Mouse (Mus musculus): Measurements from ENCODE around the gene Hsd11b2.

The Hsd11b2 gene

DNA sequence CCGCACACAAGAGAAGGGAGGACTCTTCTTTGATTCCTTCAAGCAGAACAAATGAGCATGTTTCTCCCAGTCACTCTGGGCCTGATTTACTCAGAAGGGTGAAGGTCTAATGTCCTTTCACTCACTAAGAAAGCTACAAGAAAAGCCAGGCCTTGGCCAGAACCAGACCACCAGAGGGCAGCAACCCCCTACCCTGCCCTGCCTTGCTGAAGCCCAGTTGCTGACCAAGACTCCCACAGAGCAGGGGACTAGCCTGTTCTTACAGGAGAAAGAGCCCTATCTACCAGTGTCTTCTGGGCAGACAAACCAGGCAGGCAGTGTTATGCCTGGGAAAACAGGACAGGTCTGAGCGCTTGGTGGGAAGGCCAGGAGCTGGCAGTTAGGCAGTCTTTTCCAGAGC is 34.2 kb upstream of the Hsd11b2 start:
- DNase-seq (ENCODE audit: low read depth), result no peak

DNA sequence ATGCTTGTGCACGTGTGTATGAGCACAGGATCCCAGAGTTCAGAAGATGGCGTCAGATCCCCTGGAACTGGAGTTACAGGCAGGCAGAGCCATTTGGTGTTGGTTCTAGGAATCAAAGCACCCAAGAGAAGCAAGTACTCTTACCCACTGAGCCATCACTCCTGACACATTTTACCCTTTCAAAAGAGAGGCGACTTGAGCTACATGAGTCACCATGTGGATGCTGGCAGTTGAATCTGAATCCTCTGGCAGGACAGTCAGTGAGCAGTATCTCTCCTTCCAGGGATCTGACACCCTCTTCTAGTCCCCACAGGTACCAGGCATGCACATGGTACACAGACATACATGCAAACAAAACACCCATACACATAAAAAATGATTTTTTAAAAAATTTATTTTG is 30.5 kb upstream of the Hsd11b2 start:
- DNase-seq (ENCODE audit: low read depth), result no peak

DNA sequence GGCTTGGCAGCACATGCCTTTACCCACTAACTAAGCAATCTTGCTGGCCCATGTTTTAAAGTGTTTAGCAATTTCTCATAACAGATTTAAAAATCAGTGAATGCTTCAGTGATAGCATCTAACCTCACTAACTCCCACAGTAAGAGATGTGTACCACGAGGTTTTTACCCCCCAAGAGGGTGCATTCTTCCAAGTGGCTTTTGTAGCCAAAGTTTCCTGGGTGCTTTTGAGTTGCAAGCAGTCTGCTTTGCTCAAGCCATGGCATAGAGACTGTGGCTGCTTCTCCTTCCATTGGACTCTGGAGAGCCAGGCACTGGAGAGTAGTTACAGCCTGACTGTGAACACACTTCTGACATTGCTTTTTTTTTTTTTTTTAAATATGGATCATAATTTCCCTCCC is 29.3 kb upstream of the Hsd11b2 start:
- DNase-seq (ENCODE audit: low read depth), result no peak

DNA sequence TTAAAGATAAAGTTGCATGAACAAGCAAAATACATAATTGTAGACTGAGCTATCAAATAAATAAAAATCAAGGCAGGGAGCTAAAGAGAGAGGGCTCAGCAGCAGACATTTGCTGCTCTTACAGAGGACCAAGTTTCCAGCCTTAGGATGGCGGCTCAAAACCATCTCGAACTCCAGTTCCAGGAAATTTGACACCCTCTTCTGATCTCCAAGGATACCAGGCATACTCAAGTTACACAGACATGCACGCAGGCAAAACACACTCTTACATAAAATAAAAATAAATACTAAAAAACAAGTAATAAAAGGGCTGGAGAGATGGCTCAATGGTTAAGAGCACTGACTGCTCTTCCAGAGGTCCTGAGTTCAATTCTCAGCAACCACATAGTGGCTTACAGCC is 25.1 kb upstream of the Hsd11b2 start:
- DNase-seq (ENCODE audit: low read depth), result no peak

DNA sequence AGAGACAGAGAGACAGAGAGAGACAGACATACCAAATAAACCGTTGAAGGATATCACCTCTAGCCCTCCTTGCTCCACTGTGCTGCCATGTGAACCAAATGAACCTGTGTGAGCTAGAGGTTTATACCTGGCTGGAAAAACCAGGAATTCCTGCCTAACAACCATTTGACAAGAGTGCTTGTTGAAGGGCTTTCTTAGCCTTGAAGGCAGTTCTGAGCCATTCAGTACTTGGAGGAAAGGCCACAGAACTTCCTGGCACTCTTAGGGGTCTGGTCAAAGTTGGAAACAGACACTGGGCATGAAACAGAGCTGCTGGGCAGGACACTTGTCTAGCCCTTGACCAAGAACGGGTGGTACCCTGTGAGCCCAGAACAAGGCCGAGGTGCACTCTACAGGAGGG is 24.0 kb upstream of the Hsd11b2 start:
- no peak for DNase-seq (ENCODE audit: low read depth)

DNA sequence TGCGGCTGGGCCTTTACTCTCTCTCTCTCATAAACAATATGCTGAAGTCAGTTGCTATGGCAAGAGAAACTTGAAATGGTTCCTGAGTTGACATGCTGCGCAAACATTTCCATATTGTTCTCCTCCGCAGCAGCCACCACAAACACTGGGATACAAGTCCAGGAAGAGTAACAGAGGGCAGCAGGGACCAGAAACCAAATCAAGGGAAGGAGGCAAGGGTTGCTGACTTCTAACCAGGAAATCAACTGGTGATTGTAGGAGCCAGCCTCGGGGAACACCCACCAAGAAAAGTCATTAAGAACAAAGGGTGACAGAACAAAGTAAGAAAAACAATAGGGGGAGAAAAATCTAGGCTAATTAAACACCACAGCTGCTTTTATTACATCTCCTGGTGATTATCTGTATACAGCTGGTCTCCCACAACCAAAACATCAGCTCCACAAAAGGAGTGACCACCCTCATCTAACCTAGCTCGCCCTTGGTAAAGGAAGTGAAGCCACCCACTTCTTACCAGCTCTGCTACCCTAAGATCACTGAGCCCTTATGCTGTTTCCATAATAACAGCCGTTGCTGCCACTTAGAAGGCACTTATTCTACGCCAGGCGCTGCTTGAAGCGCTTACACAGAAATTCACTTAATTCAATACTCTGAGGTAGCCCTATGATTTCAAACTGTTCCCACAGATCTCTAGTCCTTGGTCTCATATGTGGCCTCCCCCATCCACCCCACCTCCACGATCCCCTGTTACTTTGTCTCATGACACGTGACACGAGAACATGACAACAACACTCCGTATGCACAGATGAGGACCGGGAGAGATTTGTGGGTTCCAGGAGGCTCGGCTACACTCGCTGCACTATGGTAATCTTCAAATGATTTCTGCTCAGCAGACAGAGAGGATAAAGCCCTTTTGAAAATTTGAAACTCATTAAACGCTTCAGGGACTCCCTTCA is 22.9 kb upstream of the Hsd11b2 start:
- DNase-seq (ENCODE audit: low read depth), result no peak

DNA sequence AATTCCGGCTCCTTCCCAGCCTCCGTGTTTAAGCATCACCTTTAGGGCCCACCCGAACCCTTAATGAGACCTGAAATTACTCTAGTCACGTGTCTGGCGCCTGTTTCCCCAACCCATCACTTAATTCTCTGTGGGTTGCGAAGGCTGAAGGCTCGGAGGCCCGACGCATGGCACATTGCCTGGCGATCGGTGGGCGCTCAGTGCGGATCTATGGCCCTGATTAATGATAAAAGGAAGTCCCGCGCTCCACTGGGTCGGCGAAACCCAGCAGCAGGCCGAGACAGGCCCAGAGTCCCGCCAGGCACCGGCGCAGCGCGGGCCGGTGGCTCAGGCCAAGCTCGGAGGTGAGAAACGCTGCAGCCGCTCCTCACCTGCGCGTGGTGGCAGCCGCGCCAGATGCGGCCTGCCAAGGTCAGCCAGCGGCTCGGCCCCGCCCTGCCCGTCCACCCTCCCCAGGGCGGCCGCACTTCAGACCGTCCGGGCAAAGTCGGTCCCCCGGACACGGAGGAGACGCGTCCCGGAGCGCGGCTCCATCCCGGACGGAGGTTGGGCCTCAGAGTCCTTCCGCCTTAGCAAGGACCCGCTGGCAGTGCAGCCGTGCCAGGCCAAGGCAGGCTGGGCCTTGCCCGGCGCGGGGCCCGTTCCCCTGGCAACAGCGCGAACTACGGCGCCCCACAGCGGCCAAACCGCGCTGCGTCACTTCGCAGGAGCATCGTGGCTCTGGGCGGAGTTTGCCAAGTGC is 21.9 kb upstream of the Hsd11b2 start, which contains the start of gene Zdhhc1:
TSS of gene Zdhhc1 (minus strand) at position 464 of the 742 bp plus-strand sequence.
- DNase-seq (ENCODE audit: low read depth), result peak; percentile 51

DNA sequence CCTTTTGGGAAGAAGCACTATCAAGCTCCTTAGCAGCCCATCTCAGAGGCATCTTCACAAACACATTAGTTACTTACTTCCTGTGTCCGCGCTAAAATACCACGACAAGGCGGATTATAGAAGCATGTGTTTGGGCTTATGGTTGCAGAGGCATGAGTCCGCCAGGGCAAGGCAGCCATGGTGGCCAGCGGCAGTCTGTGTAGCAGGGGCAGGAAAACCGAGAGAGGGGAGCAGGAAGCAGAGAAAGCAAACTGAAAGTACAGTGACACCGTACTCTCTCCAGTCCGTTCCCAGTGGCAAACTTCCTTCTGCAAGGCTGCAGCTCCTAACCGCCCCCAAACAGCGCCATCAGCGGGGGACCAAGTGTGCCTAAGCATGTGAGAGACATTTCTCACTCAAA is 18.8 kb upstream of the Hsd11b2 start:
- no peak for DNase-seq (ENCODE audit: low read depth)

DNA sequence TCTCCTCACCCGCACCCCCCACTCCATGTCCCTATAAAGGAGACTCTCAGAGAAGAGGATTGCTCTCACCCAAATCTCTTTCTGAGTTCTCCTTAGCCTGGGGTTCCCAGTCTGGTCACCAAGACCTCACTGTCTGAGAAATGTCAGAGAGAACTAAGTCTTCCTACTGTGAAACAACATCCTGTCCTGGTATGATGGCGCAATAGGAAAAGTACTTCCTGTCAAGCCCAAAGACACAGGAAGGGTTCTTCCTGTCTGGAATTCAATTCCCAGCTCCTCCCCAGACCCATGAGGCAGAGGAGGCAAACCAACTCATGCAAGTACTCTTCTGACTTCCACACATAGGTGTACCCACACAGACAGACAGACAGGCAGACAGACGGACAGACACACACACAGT is 13.9 kb upstream of the Hsd11b2 start:
- DNase-seq (ENCODE audit: low read depth), result no peak

DNA sequence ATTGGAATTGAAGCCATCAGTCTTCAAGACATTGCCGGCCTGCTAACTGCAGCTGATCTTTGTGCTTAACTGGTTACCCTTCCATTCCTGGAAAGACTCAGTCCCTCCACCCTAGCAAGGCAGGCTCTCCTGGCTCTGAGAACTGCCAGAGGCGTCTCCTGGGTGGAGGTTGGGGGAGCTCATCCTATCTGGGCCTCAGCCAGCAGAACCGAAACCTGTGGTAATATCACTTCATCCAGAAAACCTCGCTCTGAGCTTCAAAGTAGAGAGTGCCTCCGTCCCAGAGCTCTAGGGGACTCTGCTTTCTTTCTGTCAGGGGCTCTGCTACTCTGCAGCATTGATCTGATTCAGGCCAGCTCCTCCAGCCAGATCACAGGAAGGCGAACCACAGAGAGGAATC is 11.6 kb upstream of the Hsd11b2 start:
- no peak for DNase-seq (ENCODE audit: low read depth)

DNA sequence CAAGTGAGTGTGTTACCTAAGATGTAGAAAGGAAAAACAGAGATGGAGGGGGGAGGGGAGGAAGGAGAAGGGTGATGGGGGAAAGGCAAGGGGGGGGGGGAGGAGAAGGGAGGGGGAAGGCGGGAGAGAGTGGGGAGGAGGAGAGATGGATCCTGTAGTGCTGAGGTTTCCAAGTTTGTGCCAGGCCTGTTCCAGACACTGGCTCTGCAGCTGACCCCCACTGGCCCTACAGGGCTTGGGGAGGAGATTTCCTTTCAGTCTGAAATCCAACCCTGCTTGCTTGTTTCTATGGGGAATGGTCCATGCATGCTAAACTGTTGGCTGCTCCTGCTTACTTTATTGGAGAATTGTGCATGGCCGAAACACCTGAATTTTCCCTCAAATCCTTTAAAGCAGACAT is 9.8 kb upstream of the Hsd11b2 start:
- DNase-seq (ENCODE audit: low read depth), result no peak

DNA sequence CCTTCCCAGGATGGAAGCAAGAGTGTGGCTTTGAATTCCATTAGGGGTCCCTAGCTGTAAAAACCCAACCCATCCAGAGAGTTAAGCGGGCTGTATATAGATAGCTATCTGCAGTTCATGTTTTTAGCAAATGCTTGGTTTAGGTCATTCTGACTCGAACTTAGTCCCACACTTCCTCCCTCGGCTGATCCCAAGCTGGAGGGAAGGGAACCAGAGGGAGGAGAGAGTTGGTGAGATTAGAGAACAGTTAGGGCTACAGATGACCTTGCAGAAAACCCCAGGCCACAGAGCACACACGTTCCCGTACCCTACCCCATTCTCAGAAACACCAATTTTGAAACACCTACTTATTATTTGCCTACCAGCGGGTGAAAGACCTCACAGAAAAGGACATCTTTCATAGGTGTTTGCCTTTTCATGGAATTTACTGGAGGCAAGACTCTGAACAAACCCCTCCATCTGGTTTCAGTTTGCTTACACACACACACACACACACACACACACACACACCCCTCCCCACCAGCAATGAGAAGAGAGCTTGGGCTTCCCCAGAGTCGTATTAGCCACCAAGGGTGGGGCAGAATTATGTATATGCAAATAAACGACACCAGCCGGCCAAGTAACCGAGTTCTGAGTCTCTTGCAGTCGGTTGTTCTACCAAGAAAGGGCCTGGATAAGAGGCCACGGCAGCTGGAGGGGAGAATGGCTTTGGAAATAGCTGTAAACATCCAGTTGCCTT is 8.4 kb upstream of the Hsd11b2 start:
- no peak for DNase-seq (ENCODE audit: low read depth)

DNA sequence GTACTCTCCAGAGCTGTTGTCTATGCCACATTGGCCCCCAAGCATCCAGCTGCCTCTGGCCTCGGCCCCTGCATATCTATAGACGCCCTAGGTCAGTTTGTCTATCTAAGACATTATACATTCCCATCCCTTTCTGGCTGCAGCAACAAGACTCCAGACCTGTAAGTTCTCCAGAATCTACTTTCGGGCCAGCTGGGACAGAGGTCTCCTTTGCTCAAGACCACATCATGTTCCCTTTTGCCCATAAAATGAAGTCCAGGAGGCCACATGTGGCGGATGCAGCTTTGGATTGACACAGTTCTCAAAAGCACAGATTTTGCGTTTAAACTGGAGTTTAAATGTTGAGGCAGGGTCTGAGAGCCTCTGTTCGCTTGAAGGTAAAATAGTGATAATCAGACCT is 4.4 kb upstream of the Hsd11b2 start:
- DNase-seq (ENCODE audit: low read depth), result no peak

DNA sequence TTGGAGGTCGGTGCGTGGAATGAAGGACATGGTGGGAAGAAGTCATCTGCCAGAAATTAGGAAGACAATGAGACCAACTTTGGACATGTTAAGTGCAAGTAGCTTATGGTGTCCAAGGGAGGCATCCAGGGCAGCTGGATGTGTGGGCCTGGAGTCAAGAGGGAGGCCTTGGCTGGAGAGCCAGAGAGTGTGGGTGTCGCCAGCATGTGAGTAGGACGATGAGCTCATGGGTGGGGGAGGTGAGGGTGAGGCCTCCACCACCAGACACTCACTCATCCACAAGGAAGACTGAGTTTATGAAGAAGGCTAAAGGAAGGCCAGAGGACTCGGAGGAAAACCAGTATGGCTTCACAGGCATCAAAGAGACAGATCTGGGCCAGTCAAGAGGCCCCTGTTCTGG is 3.9 kb upstream of the Hsd11b2 start:
- no peak for DNase-seq (ENCODE audit: low read depth)

DNA sequence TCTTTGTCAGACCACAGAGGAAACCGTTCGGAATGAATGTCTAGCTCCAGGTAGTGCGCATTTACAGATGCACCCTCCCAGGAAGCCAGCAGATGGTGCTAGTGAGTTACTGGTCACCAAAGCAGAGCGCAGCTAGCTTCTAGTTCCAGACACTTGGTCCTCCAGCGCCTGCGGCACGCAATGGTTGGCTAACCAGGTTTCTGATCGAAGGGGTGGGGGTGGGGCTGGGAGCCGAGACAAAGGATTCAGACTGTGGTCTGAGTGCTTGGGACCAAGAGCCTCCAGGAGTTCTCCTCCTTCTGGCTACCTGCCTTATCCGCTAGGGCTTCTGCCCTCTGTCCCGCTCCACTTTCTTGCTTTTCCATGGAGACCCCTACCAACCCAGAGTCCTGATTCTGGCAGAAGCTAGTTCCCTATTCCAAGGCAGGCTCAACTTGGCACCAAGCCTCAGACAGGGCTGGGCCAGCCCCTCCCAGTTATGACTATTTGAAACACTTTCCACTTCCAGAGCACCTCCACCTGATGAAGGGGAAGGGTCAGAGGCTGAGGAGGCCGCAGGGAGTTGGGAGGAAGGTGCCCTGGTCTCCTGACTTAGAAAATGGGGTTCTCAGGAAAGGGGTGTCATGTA is 2.4 kb upstream of the Hsd11b2 start:
- DNase-seq (ENCODE audit: low read depth), result peak; percentile 66

DNA sequence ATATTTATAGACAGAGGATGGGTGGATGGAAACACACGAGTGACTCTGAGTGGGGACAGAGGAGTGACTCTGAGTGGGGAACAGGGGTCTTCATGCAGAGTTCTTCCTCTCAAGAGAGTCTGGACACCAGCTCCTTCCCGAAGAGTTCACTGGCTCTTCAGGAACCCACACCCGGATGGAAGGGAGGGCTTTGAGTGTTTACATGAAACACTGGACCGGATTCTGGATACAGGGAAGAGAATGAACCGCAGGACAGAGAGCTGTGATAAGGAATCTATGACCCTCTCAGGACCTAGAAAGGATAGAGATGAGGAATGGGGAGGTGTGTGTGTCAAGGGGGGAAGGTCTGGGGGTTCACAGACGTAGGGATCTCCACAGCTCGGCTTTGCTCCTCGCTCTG is 1.2 kb upstream of the Hsd11b2 start:
- DNase-seq (ENCODE audit: low read depth), result no peak

DNA sequence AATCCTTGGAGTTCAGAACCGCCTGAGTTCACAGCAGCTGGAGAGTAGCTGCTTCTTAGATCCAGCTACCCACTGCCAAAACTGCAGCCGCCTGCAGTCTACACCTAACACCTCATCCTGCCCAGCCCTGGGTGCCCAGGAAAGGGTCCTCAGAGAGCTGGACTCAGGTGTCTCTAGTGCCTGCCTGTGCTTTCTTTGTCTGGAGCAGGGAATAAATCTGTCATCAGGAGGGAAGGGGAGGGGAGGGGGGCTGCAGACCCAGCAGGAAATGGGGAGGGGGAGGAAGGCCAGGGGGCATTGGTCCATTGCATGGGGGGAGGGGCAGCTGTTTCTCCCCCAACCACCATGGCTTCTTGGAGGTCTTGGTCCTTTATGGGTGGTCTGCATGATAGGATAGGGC is 1.0 kb downstream of the Hsd11b2 start:
- DNase-seq (ENCODE audit: low read depth), result no peak

DNA sequence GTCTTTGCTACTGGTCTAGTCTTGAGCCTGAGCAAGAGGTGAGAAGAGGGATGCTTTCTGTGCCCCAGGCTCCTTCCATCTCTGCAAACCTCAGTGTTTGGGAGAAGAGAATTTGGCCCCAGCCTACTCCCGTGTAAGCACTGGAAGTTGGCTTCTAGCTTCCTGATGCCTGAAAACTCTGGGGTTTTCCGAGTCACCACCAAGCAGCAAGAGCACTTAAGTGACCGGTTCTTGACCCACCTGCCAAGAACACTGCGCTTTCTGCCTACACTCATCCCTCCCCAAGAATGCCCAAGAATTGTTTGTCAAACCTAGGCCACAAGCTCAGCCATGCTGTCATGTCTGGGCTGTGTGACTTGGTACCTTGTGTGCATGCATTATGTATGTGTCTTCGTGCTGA is 2.0 kb downstream of the Hsd11b2 start:
- no peak for DNase-seq (ENCODE audit: low read depth)

DNA sequence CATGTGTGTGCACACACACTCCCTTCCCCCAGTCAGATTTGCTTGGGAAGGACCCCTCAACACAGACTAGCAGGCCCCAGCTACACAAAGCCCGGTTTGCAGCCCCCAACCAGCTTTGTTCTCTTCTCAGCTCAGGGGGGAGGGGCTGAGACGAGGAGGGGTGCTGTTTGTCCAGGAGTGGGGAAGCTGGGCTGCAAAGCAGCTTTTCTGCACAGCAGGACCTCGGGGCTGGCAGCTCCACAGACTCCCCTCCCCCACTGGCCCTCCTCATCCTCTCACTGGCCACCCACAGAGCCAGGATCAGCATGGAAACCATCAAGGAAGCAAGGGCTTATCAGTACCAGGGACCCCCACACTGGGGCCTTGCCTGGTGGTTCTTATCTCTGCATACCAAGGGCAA is 2.5 kb downstream of the Hsd11b2 start:
- DNase-seq (ENCODE audit: low read depth), result no peak

DNA sequence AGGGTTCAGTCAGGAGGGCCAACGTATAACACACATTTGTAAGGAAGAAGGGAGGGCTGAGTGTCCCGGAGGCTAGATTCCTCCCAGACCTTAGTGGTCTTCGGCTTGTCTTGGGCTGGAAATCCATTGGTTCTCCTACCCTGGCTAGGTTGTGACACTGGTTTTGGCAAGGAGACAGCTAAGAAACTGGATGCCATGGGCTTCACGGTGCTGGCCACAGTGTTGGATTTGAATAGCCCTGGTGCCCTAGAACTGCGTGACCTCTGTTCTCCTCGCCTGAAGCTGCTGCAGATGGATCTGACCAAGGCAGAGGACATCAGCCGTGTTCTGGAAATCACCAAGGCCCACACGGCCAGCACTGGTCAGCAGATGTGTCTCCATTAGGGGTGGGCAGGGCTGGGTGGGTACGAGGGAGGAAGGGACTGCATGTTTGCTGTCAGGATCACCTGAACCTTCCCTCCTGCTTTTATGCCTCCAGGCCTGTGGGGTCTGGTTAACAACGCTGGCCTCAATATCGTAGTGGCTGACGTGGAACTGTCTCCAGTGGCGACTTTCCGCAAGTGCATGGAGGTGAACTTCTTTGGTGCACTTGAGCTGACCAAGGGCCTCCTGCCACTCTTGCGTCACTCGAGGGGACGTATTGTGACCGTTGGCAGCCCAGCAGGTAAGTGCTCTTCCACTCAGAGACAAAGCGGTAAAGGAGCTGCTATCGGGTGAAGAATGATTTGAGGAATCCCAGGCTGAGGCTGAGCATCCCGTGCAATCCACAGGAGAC is 3.6 kb downstream of the Hsd11b2 start:
- DNase-seq (ENCODE audit: low read depth), result no peak

DNA sequence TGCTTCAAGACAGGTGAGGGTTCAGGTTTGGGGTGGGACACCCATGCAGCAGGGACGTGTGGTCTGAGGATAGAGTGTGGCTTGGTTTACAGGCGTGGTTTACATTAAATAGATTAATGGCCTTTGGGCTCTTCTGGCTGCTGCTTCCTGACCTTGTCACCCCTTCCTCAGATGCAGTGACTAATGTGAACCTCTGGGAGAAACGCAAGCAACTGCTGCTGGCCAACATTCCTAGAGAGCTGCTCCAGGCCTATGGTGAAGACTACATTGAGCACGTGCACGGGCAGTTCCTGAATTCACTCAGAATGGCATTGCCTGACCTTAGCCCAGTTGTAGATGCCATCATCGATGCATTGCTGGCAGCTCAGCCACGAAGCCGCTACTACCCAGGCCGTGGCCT is 4.3 kb downstream of the Hsd11b2 start:
- DNase-seq (ENCODE audit: low read depth), result no peak

Data from c-Kit-positive CD71-positive TER-119-negative erythroid progenitor cells, embryonic 14.5 days (primary cell).